Mouse (Mus musculus): Measurements from ENCODE around the gene Trim37. TPM values are rescaled to one million over a fixed set of nuclear protein-coding genes. Genes with fewer than 3 reads are reported as not detected.
A peak's percentile ranks its signal among the peaks of the same experiment; 100 is the strongest.

Gene Trim37
- polyA plus RNA-seq, 1 experiment from 2014 or later, result 7.7 TPM

GRCm38 (mm10) chr11:87108755-87109518 is 17.9 kb upstream of the Trim37 start, which contains the start of gene Ska2:
TSS of gene Ska2 (plus strand) at chr11:87109234.
- ATAC-seq, result peak; percentile 99
- H3K4me1 ChIP-seq (replicated peaks; ENCODE audit: control insufficient read depth, insufficient read depth, low read length), result no peaks in the 10 kb centered on the region
- H3K4me2 ChIP-seq (replicated peaks; ENCODE audit: low read depth), result peak within 1 kb of the TSS; percentile 81
- WGBS, result under 1% methylated on average over 40 of the region's 40 CpGs
- no peaks in the 10 kb centered on the region for H3K9me3 ChIP-seq (ENCODE audit: control insufficient read depth)
- H3K27ac ChIP-seq (ENCODE audit: low read depth, low read length), result peak within 1 kb of the TSS; percentile 76
- H3K36me3 ChIP-seq (ENCODE audit: control insufficient read depth, insufficient read depth), result peaks cover 14% of the 10 kb centered on the region
- peak within 1 kb of the TSS; percentile 93 for H3K4me3 ChIP-seq (ENCODE audit: low read depth, low read length)
- TF ChIP-seq CTCF (IDR thresholded peaks at IDR 0.05; ENCODE audit: low read depth), result no peak
- peak within 1 kb of the TSS; percentile 74 for H3K9ac ChIP-seq (ENCODE audit: low read depth, low read length)
- no peaks in the 10 kb centered on the region for H3K27me3 ChIP-seq (replicated peaks; ENCODE audit: control insufficient read depth, insufficient read depth, low read length)

DNA sequence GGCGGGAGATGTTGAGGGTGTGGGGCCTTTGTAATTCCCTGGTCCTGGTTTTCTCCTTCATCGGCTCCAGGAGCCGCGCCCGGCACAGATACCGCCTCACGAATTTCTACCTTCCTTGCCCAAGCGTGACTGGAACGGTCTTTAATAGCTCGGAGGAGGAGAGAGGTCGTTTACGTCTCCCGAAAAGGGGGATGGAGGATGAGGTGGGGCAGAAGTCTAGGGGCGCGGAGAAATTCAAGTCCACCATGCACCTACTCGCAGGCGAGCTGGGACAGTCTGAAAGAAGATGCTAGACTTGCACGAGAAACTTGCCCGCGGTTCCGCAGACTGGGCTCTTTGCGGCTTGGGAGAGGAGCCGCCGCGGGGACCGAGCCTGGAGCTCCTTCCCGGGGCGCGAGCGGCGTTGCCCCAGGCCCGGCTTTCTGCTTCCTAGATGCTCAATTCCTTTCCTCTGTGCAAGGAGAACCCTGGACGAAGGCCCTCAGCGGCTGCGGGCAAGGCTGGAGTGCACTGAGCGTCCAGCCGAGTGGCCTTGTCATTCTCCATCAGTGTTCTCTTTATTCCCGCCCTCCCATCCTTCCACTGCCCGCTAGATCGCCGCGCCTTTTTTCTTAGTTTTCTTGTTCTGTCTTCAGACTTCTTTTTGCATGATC is 17.2 kb upstream of the Trim37 start:
- Histone ChIP-seq H3K36me3 (ENCODE audit: control insufficient read depth, insufficient read depth) (peaks cover 8% of the 10 kb centered on the region), H3K27ac (ENCODE audit: low read depth, low read length) (peak overlapping the region; percentile 76), H3K4me2 (replicated peaks; ENCODE audit: low read depth) (peak overlapping the region; percentile 81), H3K9me3 (ENCODE audit: control insufficient read depth) (no peaks in the 10 kb centered on the region), H3K4me3 (ENCODE audit: low read depth, low read length) (peak overlapping the region; percentile 93), H3K9ac (ENCODE audit: low read depth, low read length) (peak overlapping the region; percentile 74), H3K27me3 (replicated peaks; ENCODE audit: control insufficient read depth, insufficient read depth, low read length) (no peaks in the 10 kb centered on the region), H3K4me1 (replicated peaks; ENCODE audit: control insufficient read depth, insufficient read depth, low read length) (no peaks in the 10 kb centered on the region)
- ATAC-seq, result no peak
- WGBS, result under 1% methylated on average over 42 of the region's 42 CpGs
- no peak for TF ChIP-seq CTCF (IDR thresholded peaks at IDR 0.05; ENCODE audit: low read depth)

DNA sequence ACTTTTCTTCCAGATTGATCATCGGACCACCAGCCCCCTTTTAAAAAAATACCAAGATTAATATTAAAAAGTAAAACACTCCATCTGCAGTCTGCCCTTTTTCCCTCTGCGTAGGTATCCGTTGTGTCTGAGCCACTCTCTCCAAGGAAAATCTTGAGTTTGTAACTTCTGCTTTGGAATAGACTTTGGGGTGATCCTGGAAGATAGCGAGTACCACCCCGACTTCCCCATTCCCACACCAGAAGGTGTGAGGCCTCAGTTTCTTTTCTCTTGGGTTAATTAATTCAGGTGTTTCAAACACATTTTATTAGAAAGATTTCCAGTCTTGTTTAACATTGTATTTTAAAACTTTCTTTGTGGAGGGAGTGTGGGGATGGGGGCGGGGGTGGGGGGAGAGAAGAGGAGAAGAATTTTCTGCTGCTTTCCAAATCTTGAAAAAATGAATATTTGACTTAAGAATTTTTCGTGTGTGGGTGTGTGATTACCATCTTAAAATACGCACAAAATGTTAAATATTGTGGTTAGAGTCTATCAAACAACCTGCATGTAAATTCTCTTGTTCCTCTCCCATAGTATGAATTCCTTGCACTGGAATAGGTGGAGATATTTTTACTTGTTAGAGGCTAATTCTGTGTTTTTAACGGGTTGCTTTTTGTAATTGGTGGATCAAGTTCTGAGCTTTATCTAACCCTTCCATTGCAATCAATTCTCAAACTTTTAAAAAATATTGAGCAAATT is 16.5 kb upstream of the Trim37 start:
- no peak for ATAC-seq
- Histone ChIP-seq H3K4me3 (ENCODE audit: low read depth, low read length) (peak overlapping the region; percentile 93), H3K4me2 (replicated peaks; ENCODE audit: low read depth) (peak overlapping the region; percentile 81), H3K9me3 (ENCODE audit: control insufficient read depth) (no peaks in the 10 kb centered on the region), H3K4me1 (replicated peaks; ENCODE audit: control insufficient read depth, insufficient read depth, low read length) (no peaks in the 10 kb centered on the region), H3K36me3 (ENCODE audit: control insufficient read depth, insufficient read depth) (peaks cover 8% of the 10 kb centered on the region), H3K27me3 (replicated peaks; ENCODE audit: control insufficient read depth, insufficient read depth, low read length) (no peaks in the 10 kb centered on the region), H3K9ac (ENCODE audit: low read depth, low read length) (peak overlapping the region; percentile 74; the same call in 1 of the 2 replicates), H3K27ac (ENCODE audit: low read depth, low read length) (no peak overlapping the region; the same call in 1 of the 2 replicates)
- no peak for TF ChIP-seq CTCF (IDR thresholded peaks at IDR 0.05; ENCODE audit: low read depth)
- 4% methylated on average over 9 of the region's 9 CpGs for WGBS

DNA sequence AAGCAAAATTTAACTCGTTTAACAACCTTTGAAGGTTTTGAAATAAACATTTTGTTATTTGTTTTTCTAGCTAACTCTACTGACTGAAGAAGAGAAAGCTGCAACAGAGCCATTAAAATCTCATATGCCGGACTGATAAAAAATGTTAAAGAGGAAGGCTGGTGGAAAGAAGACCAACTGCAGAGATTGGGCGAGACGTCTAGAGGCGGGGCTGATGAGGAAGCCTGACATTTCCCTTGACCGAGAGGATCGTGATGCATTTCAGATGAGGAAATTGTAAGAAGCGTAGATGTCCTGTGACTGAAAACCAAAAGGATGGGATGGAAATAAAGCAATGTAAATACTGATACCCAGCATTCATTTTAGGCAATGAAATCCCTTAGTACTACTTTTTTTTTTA is 5.0 kb upstream of the Trim37 start:
- no peak for ATAC-seq
- TF ChIP-seq CTCF (IDR thresholded peaks at IDR 0.05; ENCODE audit: low read depth), result no peak
- no peak overlapping the region for H3K9ac ChIP-seq (ENCODE audit: low read depth, low read length)
- H3K36me3 ChIP-seq (ENCODE audit: control insufficient read depth, insufficient read depth), result peaks cover 19% of the 10 kb centered on the region
- WGBS, result 79% methylated on average over 8 of the region's 8 CpGs
- H3K4me3 ChIP-seq (ENCODE audit: low read depth, low read length), result no peak overlapping the region
- H3K27ac ChIP-seq (ENCODE audit: low read depth, low read length), result no peak overlapping the region; the same call in 1 of the 2 replicates
- H3K27me3 ChIP-seq (replicated peaks; ENCODE audit: control insufficient read depth, insufficient read depth, low read length), result no peaks in the 10 kb centered on the region
- H3K4me2 ChIP-seq (replicated peaks; ENCODE audit: low read depth), result no peak overlapping the region
- no peaks in the 10 kb centered on the region for H3K4me1 ChIP-seq (replicated peaks; ENCODE audit: control insufficient read depth, insufficient read depth, low read length)
- no peaks in the 10 kb centered on the region for H3K9me3 ChIP-seq (ENCODE audit: control insufficient read depth)

GRCm38 (mm10) chr11:87125562-87125961 is 1.3 kb upstream of the Trim37 start:
- Histone ChIP-seq H3K9me3 (ENCODE audit: control insufficient read depth) (no peaks in the 10 kb centered on the region), H3K4me1 (replicated peaks; ENCODE audit: control insufficient read depth, insufficient read depth, low read length) (no peaks in the 10 kb centered on the region), H3K4me3 (ENCODE audit: low read depth, low read length) (no peak overlapping the region), H3K4me2 (replicated peaks; ENCODE audit: low read depth) (0 out of 2 replicates have a peak overlapping the region, but pooled peaks have one; percentile 86), H3K36me3 (ENCODE audit: control insufficient read depth, insufficient read depth) (peaks cover 19% of the 10 kb centered on the region), H3K27me3 (replicated peaks; ENCODE audit: control insufficient read depth, insufficient read depth, low read length) (no peaks in the 10 kb centered on the region), H3K9ac (ENCODE audit: low read depth, low read length) (no peak overlapping the region), H3K27ac (ENCODE audit: low read depth, low read length) (no peak overlapping the region)
- ATAC-seq, result no peak
- 45% methylated on average over 4 of the region's 4 CpGs for WGBS
- TF ChIP-seq CTCF (IDR thresholded peaks at IDR 0.05; ENCODE audit: low read depth), result no peak
